Mouse (Mus musculus) thymus, adult 2 months (tissue): ENCODE measurements around the gene Esr1. TPM values are rescaled to one million over a fixed set of nuclear protein-coding genes. Genes with fewer than 3 reads are reported as not detected.

Source experiments
- DNase-seq: peaks from one replicate; pipeline ENCODE4 v3.0.0; 2021
- H3K27ac ChIP-seq: fragments of 200-500 bp; 2 replicates; pipeline ENCODE4 v1.5.1; 2012; ENCODE audit warnings: low read length, control low read depth; ENCODE audit not compliant: control insufficient read depth, insufficient read depth
- H3K27me3 ChIP-seq: fragments of 200-500 bp; 2 replicates; pipeline ENCODE4 v1.6.1; 2012; ENCODE audit warnings: mild to moderate bottlenecking, low read length, moderate library complexity, mixed read lengths; ENCODE audit not compliant: control insufficient read depth, insufficient read depth
- H3K36me3 ChIP-seq: fragments of 200-500 bp; 2 replicates; pipeline ENCODE4 v1.6.1; 2012; ENCODE audit warnings: mild to moderate bottlenecking, low read length, moderate library complexity; ENCODE audit not compliant: control insufficient read depth, insufficient read depth
- H3K4me1 ChIP-seq: fragments of 200-500 bp; replicated peaks from 2 replicates; pipeline ENCODE4 v1.6.1; 2012; ENCODE audit warnings: low read length; ENCODE audit not compliant: control insufficient read depth, insufficient read depth
- H3K4me3 ChIP-seq: fragments of 200-500 bp; 2 replicates; pipeline ENCODE4 v1.5.1; 2012; ENCODE audit warnings: mild to moderate bottlenecking, low read length, control low read depth, moderate library complexity; ENCODE audit not compliant: control insufficient read depth, insufficient read depth
- CTCF ChIP-seq: fragments of 200-500 bp; IDR thresholded peaks from 2 replicates; pipeline ENCODE4 v1.5.1; 2012; ENCODE audit warnings: mild to moderate bottlenecking, control low read depth, low read length, moderate library complexity, borderline replicate concordance; ENCODE audit not compliant: control insufficient read depth, poor library complexity, insufficient read depth; ENCODE audit errors: extremely low read depth
- POLR2A ChIP-seq: fragments of 200-500 bp; IDR thresholded peaks from 2 replicates; pipeline ENCODE4 v1.6.1; 2012; ENCODE audit warnings: mild to moderate bottlenecking, low read length, control low read depth, moderate library complexity; ENCODE audit not compliant: control insufficient read depth, poor library complexity, insufficient read depth; ENCODE audit errors: extremely low read depth
- WGBS: fragments of 180-500 bp; shearing (Covaris S2); methylation state at CpG from one replicate; pipeline ENCODE4 v1.1.7; 2018; 5-methylcytosine and 5-hydroxymethylcytosine counted together
- polyA plus RNA-seq: library from polyadenylated mRNA; depleted of rRNA; stranded (reverse); fragments of >200 nt; gene quantifications from 2 replicates; pipeline ENCODE4 v1.2.3, GENCODE M21; 2012; rRNA removed

Esr1 gene
- 3.4 and 5.2 TPM in 2 replicates for polyA plus RNA-seq

GRCm38 (mm10) chr10:4611386-4612155, at the start of gene Esr1:
Esr1 (plus strand) TSS chr10:4611593.
- no peaks in the 10 kb centered on the region for H3K27me3 ChIP-seq
- peak within 1 kb of the TSS; percentile 54 for H3K4me3 ChIP-seq
- H3K4me1 ChIP-seq = no peaks in the 10 kb centered on the region; the same call in 1 of the 2 replicates
- no peak for TF ChIP-seq CTCF
- no peak for TF ChIP-seq POLR2A
- WGBS = 6% methylated on average over 13 of the region's 13 CpGs
- H3K27ac ChIP-seq = no peak within 1 kb of the TSS
- H3K36me3 ChIP-seq = no peaks in the 10 kb centered on the region
- peak; percentile 33 for DNase-seq

DNA sequence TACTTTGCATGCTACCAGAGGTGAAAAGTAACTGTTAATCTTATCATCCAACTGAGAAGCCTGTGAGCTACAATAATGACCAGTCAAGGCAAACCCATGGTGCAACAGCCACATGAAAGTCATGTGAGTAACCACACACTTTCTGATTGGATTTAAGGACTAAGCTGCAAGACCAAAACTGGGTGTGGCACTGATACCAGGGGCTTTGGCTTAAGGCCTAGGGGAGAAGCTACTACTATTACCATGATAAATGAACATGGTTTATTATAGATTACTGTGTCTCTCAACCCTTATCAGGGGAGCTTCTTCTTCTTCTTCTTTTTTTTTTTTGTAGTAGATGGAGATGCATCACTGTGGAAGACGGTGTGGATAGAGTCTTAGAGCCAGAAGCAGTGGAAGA, 46.2 kb upstream of the Esr1 start:
- 96% methylated on average over 1 of the region's 1 CpGs for WGBS
- H3K4me1 ChIP-seq = no peaks in the 10 kb centered on the region
- H3K27ac ChIP-seq = no peak overlapping the region
- no peak for DNase-seq
- TF ChIP-seq CTCF (no peak), POLR2A (no peak)
- no peak overlapping the region for H3K4me3 ChIP-seq
- no peaks in the 10 kb centered on the region for H3K36me3 ChIP-seq
- no peaks in the 10 kb centered on the region for H3K27me3 ChIP-seq

DNA sequence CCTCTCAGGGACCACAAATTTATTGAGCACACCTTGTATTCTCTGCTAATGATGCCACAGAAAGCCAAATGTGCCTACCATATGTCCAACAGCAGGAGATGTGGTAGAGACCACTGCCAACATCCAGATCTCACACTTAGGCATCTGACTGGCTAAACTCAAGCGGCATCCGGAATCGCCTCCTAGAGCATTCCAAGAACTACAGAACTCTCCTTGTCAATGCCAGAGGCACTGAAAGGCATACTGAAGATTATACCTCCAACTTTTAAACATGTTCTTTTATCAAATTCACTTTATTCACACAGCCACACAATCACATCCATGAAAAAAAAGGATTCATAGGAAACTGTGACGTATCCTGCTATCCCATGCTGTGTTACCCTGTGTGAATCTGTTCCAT, 40.6 kb upstream of the Esr1 start:
- Histone ChIP-seq H3K4me3 (no peak overlapping the region), H3K27ac (no peak overlapping the region), H3K36me3 (no peaks in the 10 kb centered on the region), H3K27me3 (no peaks in the 10 kb centered on the region), H3K4me1 (no peaks in the 10 kb centered on the region)
- TF ChIP-seq POLR2A (no peak), CTCF (no peak)
- no peak for DNase-seq
- WGBS = 97% methylated on average over 4 of the region's 4 CpGs

GRCm38 (mm10) chr10:4571304-4571703, 40.1 kb upstream of the Esr1 start:
- Histone ChIP-seq H3K27me3 (no peaks in the 10 kb centered on the region), H3K4me1 (no peaks in the 10 kb centered on the region), H3K36me3 (no peaks in the 10 kb centered on the region), H3K4me3 (no peak overlapping the region), H3K27ac (no peak overlapping the region)
- WGBS = 96% methylated on average over 4 of the region's 4 CpGs
- no peak for TF ChIP-seq POLR2A
- TF ChIP-seq CTCF = no peak
- DNase-seq = no peak

GRCm38 (mm10) chr10:4581905-4582304, 29.5 kb upstream of the Esr1 start:
- no peak overlapping the region for H3K27ac ChIP-seq
- no peak for TF ChIP-seq POLR2A
- no peak for TF ChIP-seq CTCF
- no peak overlapping the region for H3K4me3 ChIP-seq
- H3K27me3 ChIP-seq = no peaks in the 10 kb centered on the region
- no peaks in the 10 kb centered on the region for H3K36me3 ChIP-seq
- no peaks in the 10 kb centered on the region for H3K4me1 ChIP-seq
- no peak for DNase-seq
- 95% methylated on average over 5 of the region's 5 CpGs for WGBS

DNA sequence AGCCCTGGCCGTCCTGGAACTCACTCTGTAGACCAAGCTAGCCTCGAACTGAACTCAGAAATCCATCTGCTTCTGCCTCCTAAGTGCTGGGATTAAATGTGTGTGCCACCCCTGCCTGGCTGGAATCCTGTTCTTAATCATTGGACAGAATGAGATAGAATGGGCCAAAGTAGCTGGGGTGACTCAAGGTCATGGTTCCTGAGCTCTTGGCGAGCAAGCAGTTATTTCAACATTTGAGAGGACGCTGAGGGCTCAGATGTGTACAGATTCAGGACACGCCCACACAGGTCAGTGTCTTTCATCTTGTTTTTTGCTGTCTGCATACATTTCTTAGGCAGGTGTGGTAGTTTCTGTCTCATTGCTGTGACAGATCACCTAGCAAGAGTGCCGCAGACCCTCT, 24.7 kb upstream of the Esr1 start:
- TF ChIP-seq CTCF (no peak), POLR2A (no peak)
- no peak overlapping the region for H3K27ac ChIP-seq
- WGBS = 93% methylated on average over 6 of the region's 6 CpGs
- H3K4me3 ChIP-seq = no peak overlapping the region
- no peaks in the 10 kb centered on the region for H3K4me1 ChIP-seq
- no peaks in the 10 kb centered on the region for H3K36me3 ChIP-seq
- DNase-seq = no peak
- no peaks in the 10 kb centered on the region for H3K27me3 ChIP-seq

DNA sequence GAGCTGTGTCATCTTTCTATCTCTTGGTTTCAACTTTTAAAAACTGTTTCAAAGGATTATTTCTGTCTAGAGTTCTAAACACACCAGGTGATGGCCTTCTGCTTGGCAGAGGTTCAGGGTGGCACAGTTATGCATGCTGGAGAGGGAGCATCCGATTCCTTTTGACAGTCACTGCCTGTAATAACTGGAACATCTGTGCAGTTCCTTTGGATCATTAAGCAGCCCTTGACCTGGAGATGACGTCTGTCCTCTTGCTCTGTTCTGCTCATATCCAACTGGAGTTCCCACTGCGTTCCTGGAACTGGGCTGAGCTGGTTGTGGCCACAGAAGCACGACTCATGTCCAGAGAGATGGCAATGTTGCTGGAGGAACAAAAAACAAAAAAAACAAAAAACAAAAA, 21.8 kb upstream of the Esr1 start:
- Histone ChIP-seq H3K4me1 (no peaks in the 10 kb centered on the region), H3K36me3 (no peaks in the 10 kb centered on the region), H3K27ac (no peak overlapping the region), H3K4me3 (no peak overlapping the region), H3K27me3 (no peaks in the 10 kb centered on the region)
- no peak for DNase-seq
- 94% methylated on average over 4 of the region's 4 CpGs for WGBS
- TF ChIP-seq CTCF (no peak), POLR2A (no peak)
